Comparison of ENCODE assay signal across 9 mouse cellular contexts in genomic region chr2:167640279-167640678, GRCm38 (mm10). TPM values are rescaled to one million over a fixed set of nuclear protein-coding genes. Genes with fewer than 3 reads are reported as not detected.
DNase-seq lines count a peak whose midpoint lies in the region; ATAC-seq and TF ChIP-seq lines count a peak whose summit lies in the region.
"Had no signal": no experiment of that assay in that cellular context is flagged by ENCODE, and none has a peak within 500 bp of the region (broad histone marks: within the 10 kb centered on the region; RNA-seq: fewer than 3 reads in every experiment).

No protein-coding gene starts in this region.

- no peak for TF ChIP-seq POLR2A in MEL (IDR thresholded peaks at IDR 0.05; ENCODE audit: control insufficient read depth in 1 of 2, insufficient read depth in 1 of 2, low read depth in 1 of 2, low read length in 2 of 2, poor library complexity in 1 of 2)

- H3K27ac ChIP-seq in hindbrain, postnatal 0 days = no peak overlapping the region
- no peak overlapping the region for H3K27ac ChIP-seq in hindbrain, embryonic 14.5 days
- no peak overlapping the region for H3K27ac ChIP-seq in MEL (ENCODE audit: control insufficient read depth, low read depth, low read length)
- no peak overlapping the region for H3K27ac ChIP-seq in forebrain, embryonic 15.5 days (replicated peaks)
- H3K27ac ChIP-seq: liver, embryonic 13.5 days had no signal

- no peaks in the 10 kb centered on the region for H3K27me3 ChIP-seq in hindbrain, postnatal 0 days (ENCODE audit: insufficient read depth, low read length)
- no peaks in the 10 kb centered on the region for H3K27me3 ChIP-seq in hindbrain, embryonic 14.5 days (ENCODE audit: control insufficient read depth, insufficient read depth, low read length)
- no peaks in the 10 kb centered on the region for H3K27me3 ChIP-seq in MEL (ENCODE audit: control insufficient read depth in 1 of 2, insufficient read depth in 2 of 2, low read length in 2 of 2)
- H3K27me3 ChIP-seq in forebrain, embryonic 15.5 days = no peaks in the 10 kb centered on the region
- H3K27me3 ChIP-seq: liver, embryonic 13.5 days had no signal

- no peak overlapping the region for H3K4me3 ChIP-seq in hindbrain, postnatal 0 days (ENCODE audit: low read length)
- H3K4me3 ChIP-seq in hindbrain, embryonic 14.5 days (replicated peaks; ENCODE audit: low read length) = no peak overlapping the region
- no peak overlapping the region for H3K4me3 ChIP-seq in MEL (ENCODE audit: control insufficient read depth in 1 of 2, insufficient read depth in 1 of 2, low read depth in 2 of 2, low read length in 2 of 2)
- no peak overlapping the region for H3K4me3 ChIP-seq in forebrain, embryonic 15.5 days
- H3K4me3 ChIP-seq: liver, embryonic 13.5 days had no signal

- no peak for DNase-seq in hindbrain, postnatal 0 days (ENCODE audit: low spot score)
- no peak for DNase-seq in hindbrain, embryonic 14.5 days (ENCODE audit: low spot score)
- DNase-seq in A20 (ENCODE audit: low read depth, low spot score) (peak; percentile 64), MEL (ENCODE audit: low read depth, low spot score) (peak; percentile 66)
- DNase-seq in lung, postnatal 14 days = peak; percentile 53
- DNase-seq in urinary bladder, adult 18-20 months (ENCODE audit: low spot score in 2 of 2) = no peak
- DNase-seq in left cerebral cortex, adult 8-10 months (ENCODE audit: low spot score in 2 of 2) = no peak
- DNase-seq: liver, embryonic 13.5 days had no signal

- TF ChIP-seq CTCF in hindbrain, postnatal 0 days (IDR thresholded peaks at IDR 0.05; ENCODE audit: low read depth) = peak; percentile 71
- TF ChIP-seq CTCF in MEL (IDR thresholded peaks at IDR 0.05 in 2 of 3, conservative IDR thresholded peaks at IDR 0.05 in 1 of 3; ENCODE audit: control insufficient read depth in 1 of 3, insufficient read depth in 1 of 3, low read depth in 2 of 3, low read length in 3 of 3, poor library complexity in 1 of 3, severe bottlenecking in 1 of 3) = peak; percentile 63 to 87 (median 67)

- no peaks in the 10 kb centered on the region for H3K79me2 ChIP-seq in MEL (ENCODE audit: control insufficient read depth, insufficient read depth, low read length, poor library complexity)

- TF ChIP-seq RAD21 in MEL (IDR thresholded peaks at IDR 0.05; ENCODE audit: low read depth, low read length) = peak; percentile 20

- no peaks in the 10 kb centered on the region for H3K36me3 ChIP-seq in hindbrain, postnatal 0 days (ENCODE audit: insufficient read depth, low read length)
- H3K36me3 ChIP-seq in hindbrain, embryonic 14.5 days (replicated peaks; ENCODE audit: control insufficient read depth, insufficient read depth) = peaks cover 22% of the 10 kb centered on the region; the same call in 1 of the 2 replicates
- H3K36me3 ChIP-seq in MEL (ENCODE audit: control insufficient read depth in 1 of 2, insufficient read depth in 2 of 2, low read length in 2 of 2) = peaks cover 0 to 3% of the 10 kb centered on the region in 2 experiments; a peak in 2 of 4 replicates
- no peaks in the 10 kb centered on the region for H3K36me3 ChIP-seq in forebrain, embryonic 15.5 days

- no peak for ATAC-seq in hindbrain, postnatal 0 days
- no peak for ATAC-seq in hindbrain, embryonic 14.5 days (ENCODE audit: low FRiP score)
- ATAC-seq in forebrain, embryonic 15.5 days (replicated peaks) = no peak

- no peaks in the 10 kb centered on the region for H3K4me1 ChIP-seq in hindbrain, postnatal 0 days (ENCODE audit: insufficient read depth, low read length)
- H3K4me1 ChIP-seq in hindbrain, embryonic 14.5 days (replicated peaks; ENCODE audit: control insufficient read depth, insufficient read depth, low read length) = no peaks in the 10 kb centered on the region
- peaks cover 0 to 3% of the 10 kb centered on the region in 2 experiments; a peak in 1 of 4 replicates for H3K4me1 ChIP-seq in MEL (ENCODE audit: control insufficient read depth in 1 of 2, insufficient read depth in 2 of 2, low read length in 2 of 2)
- no peaks in the 10 kb centered on the region for H3K4me1 ChIP-seq in forebrain, embryonic 15.5 days

- WGBS in hindbrain, postnatal 0 days = 81% methylated on average over 3 of the region's 3 CpGs
- 80% methylated on average over 3 of the region's 3 CpGs for WGBS in hindbrain, embryonic 14.5 days
- 74% methylated on average over 3 of the region's 3 CpGs for WGBS in forebrain, embryonic 15.5 days

- no peak overlapping the region for H3K4me2 ChIP-seq in hindbrain, postnatal 0 days (ENCODE audit: low read depth, low read length)
- H3K4me2 ChIP-seq in hindbrain, embryonic 14.5 days (replicated peaks) = no peak overlapping the region
- H3K4me2 ChIP-seq in forebrain, embryonic 15.5 days (replicated peaks) = no peak overlapping the region
- H3K4me2 ChIP-seq: liver, embryonic 13.5 days had no signal

- no peak for TF ChIP-seq EP300 in MEL (IDR thresholded peaks at IDR 0.05; ENCODE audit: low read depth in 1 of 2, low read length in 2 of 2)

- no peaks in the 10 kb centered on the region for H3K9me3 ChIP-seq in hindbrain, postnatal 0 days (ENCODE audit: low read length)
- no peaks in the 10 kb centered on the region for H3K9me3 ChIP-seq in hindbrain, embryonic 14.5 days (ENCODE audit: control insufficient read depth, low read length)
- no peaks in the 10 kb centered on the region for H3K9me3 ChIP-seq in MEL (replicated peaks; ENCODE audit: insufficient read depth, low read length)
- no peaks in the 10 kb centered on the region for H3K9me3 ChIP-seq in forebrain, embryonic 15.5 days
- H3K9me3 ChIP-seq: liver, embryonic 13.5 days had no signal

- H3K9ac ChIP-seq in hindbrain, postnatal 0 days (replicated peaks; ENCODE audit: low read length) = no peak overlapping the region
- H3K9ac ChIP-seq in hindbrain, embryonic 14.5 days = no peak overlapping the region
- H3K9ac ChIP-seq in MEL (ENCODE audit: control insufficient read depth, low read depth, low read length, poor library complexity, severe bottlenecking) = no peak overlapping the region
- H3K9ac ChIP-seq in forebrain, embryonic 15.5 days (replicated peaks) = no peak overlapping the region
- H3K9ac ChIP-seq: liver, embryonic 13.5 days had no signal

TF ChIP-seq in MEL, 35 proteins besides CTCF, POLR2A, EP300 and RAD21:
- TF ChIP-seq HCFC1 (IDR thresholded peaks at IDR 0.05; ENCODE audit: low read depth, low read length) = 0 out of 2 replicates have a peak, but pooled peaks have one; percentile 15
- no peak for TF ChIP-seq NELFE (IDR thresholded peaks at IDR 0.05; ENCODE audit: low read depth, low read length)
- peak; percentile 59 for TF ChIP-seq SMC3 (IDR thresholded peaks at IDR 0.05; ENCODE audit: low read depth, low read length)
- TF ChIP-seq MYC (IDR thresholded peaks at IDR 0.05; ENCODE audit: low read depth, low read length) = 0 out of 2 replicates have a peak, but pooled peaks have one; percentile 38
- TF ChIP-seq MAFK (IDR thresholded peaks at IDR 0.05; ENCODE audit: borderline replicate concordance, low read depth, low read length) = no peak

RNA-seq across cellular contexts. Expression of gene Ube2v1, which starts 8.4 kb away (rescaled TPM):
- 209 and 247 TPM in 2 replicates for total RNA-seq in hindbrain, postnatal 0 days (2014; rRNA removed)
- 380 and 384 TPM in 2 replicates for polyA plus RNA-seq in hindbrain, postnatal 0 days (2015; fragmentation: Nextera tagmentation; extraction: Ambion mirVana)
- 302 and 313 TPM in 2 replicates for polyA plus RNA-seq in hindbrain, embryonic 14.5 days (2014; fragmentation: Nextera tagmentation; extraction: Ambion mirVana)
- total RNA-seq in MEL (2012; rRNA removed) = 156 and 164 TPM in 2 replicates
- polyA plus RNA-seq in MEL (2012; ENCODE audit: insufficient read depth in 1 of 2, insufficient read length in 2 of 2, low read depth in 1 of 2, low replicate concordance in 2 of 2, missing spikeins in 1 of 2) = 100 to 1,000 TPM in 1 of 2 experiments, not detected in 1; 343 TPM
- polyA plus RNA-seq in forebrain, embryonic 15.5 days (2015; fragmentation: Nextera tagmentation; extraction: Ambion mirVana) = 267 and 269 TPM in 2 replicates
- total RNA-seq in left cerebral cortex, adult 8-10 months (2022) = 100 to 1,000 TPM; 257 to 274 (median 265) TPM

RNA-seq across cellular contexts. Expression of gene Gm20431, which starts 21.0 kb away (rescaled TPM):
- total RNA-seq in hindbrain, postnatal 0 days (2014; rRNA removed) = 7.5 and 10.7 TPM in 2 replicates
- 7.2 and 9.8 TPM in 2 replicates for polyA plus RNA-seq in hindbrain, postnatal 0 days (2015; fragmentation: Nextera tagmentation; extraction: Ambion mirVana)
- polyA plus RNA-seq in hindbrain, embryonic 14.5 days (2014; fragmentation: Nextera tagmentation; extraction: Ambion mirVana) = 15.5 and 19.8 TPM in 2 replicates
- total RNA-seq in MEL (2012; rRNA removed) = 5.2 and 8.1 TPM in 2 replicates
- 1 to 10 TPM in 1 of 2 experiments, not detected in 1; 5.9 TPM for polyA plus RNA-seq in MEL (2012; ENCODE audit: insufficient read depth in 1 of 2, insufficient read length in 2 of 2, low read depth in 1 of 2, low replicate concordance in 2 of 2, missing spikeins in 1 of 2)
- 8.6 and 12.3 TPM in 2 replicates for polyA plus RNA-seq in forebrain, embryonic 15.5 days (2015; fragmentation: Nextera tagmentation; extraction: Ambion mirVana)
- 10 to 100 TPM; 26.0 to 42.5 (median 32.6) TPM for total RNA-seq in left cerebral cortex, adult 8-10 months (2022)
- polyA plus RNA-seq: liver, embryonic 13.5 days had no signal

RNA-seq across cellular contexts. Expression of gene Cebpb, which starts 48.4 kb away (rescaled TPM):
- 8.1 and 8.7 TPM in 2 replicates for total RNA-seq in hindbrain, postnatal 0 days (2014; rRNA removed)
- 5.2 and 5.7 TPM in 2 replicates for polyA plus RNA-seq in hindbrain, postnatal 0 days (2015; fragmentation: Nextera tagmentation; extraction: Ambion mirVana)
- 3.5 and 3.6 TPM in 2 replicates for polyA plus RNA-seq in hindbrain, embryonic 14.5 days (2014; fragmentation: Nextera tagmentation; extraction: Ambion mirVana)
- 9.9 and 20.8 TPM in 2 replicates for total RNA-seq in MEL (2012; rRNA removed)
- polyA plus RNA-seq in MEL (2012; ENCODE audit: insufficient read depth in 1 of 2, insufficient read length in 2 of 2, low read depth in 1 of 2, low replicate concordance in 2 of 2, missing spikeins in 1 of 2) = 10 to 100 TPM in 1 of 2 experiments, not detected in 1; 10.7 TPM
- 1.6 and 1.8 TPM in 2 replicates for polyA plus RNA-seq in forebrain, embryonic 15.5 days (2015; fragmentation: Nextera tagmentation; extraction: Ambion mirVana)
- total RNA-seq in left cerebral cortex, adult 8-10 months (2022) = 10 to 100 TPM; 12.1 to 20.6 (median 15.1) TPM

RNA-seq across cellular contexts. Expression of gene Tmem189, which starts 49.3 kb away (rescaled TPM):
- 70.0 and 79.9 TPM in 2 replicates for total RNA-seq in hindbrain, postnatal 0 days (2014; rRNA removed)
- 41.4 and 42.0 TPM in 2 replicates for polyA plus RNA-seq in hindbrain, postnatal 0 days (2015; fragmentation: Nextera tagmentation; extraction: Ambion mirVana)
- polyA plus RNA-seq in hindbrain, embryonic 14.5 days (2014; fragmentation: Nextera tagmentation; extraction: Ambion mirVana) = 33.9 and 37.5 TPM in 2 replicates
- 18.2 and 21.7 TPM in 2 replicates for total RNA-seq in MEL (2012; rRNA removed)
- 10 to 100 TPM in 1 of 2 experiments, not detected in 1; 46.5 TPM for polyA plus RNA-seq in MEL (2012; ENCODE audit: insufficient read depth in 1 of 2, insufficient read length in 2 of 2, low read depth in 1 of 2, low replicate concordance in 2 of 2, missing spikeins in 1 of 2)
- polyA plus RNA-seq in forebrain, embryonic 15.5 days (2015; fragmentation: Nextera tagmentation; extraction: Ambion mirVana) = 30.1 and 31.5 TPM in 2 replicates
- total RNA-seq in left cerebral cortex, adult 8-10 months (2022) = 10 to 100 TPM; 39.8 to 49.3 (median 44.1) TPM

Comparison
In these comparisons a context has a peak if more than half of its experiments do, and no peak if none do; other contexts are left out.
1. DNase-seq: peak in A20 (single experiment), MEL (single experiment) and lung, postnatal 14 days (single experiment); none in hindbrain, postnatal 0 days (single experiment), hindbrain, embryonic 14.5 days (single experiment), urinary bladder, adult 18-20 months (0 of 2) and left cerebral cortex, adult 8-10 months (0 of 2).